Mouse (Mus musculus) MEL (cell line): ENCODE data around the gene Glis1. TPM values are rescaled to one million over a fixed set of nuclear protein-coding genes. Genes with fewer than 3 reads are reported as not detected.

Experiments
- DNase-seq: peaks from one replicate; pipeline ENCODE4 v3.0.0; 2011; ENCODE audit warnings: low read depth, low spot score
- H3K27ac ChIP-seq: 2 replicates; pipeline ENCODE4 v1.5.1; 2012; ENCODE audit warnings: low read depth, mild to moderate bottlenecking, control low read depth, low read length, moderate library complexity; ENCODE audit not compliant: control insufficient read depth
- H3K27me3 ChIP-seq, 2 experiments: fragments of 150-350 bp in 1 of 2; sonication (generic) in 1 of 2; 2 replicates each; pipeline ENCODE4 v1.6.1; 2012; ENCODE audit warnings: low read length in 2 of 2, mild to moderate bottlenecking in 2 of 2, improper control_type of control experiment in 1 of 2, moderate library complexity in 1 of 2; ENCODE audit not compliant: insufficient read depth in 2 of 2, control insufficient read depth in 1 of 2
- H3K36me3 ChIP-seq, 2 experiments: 2 replicates each; pipeline ENCODE4 v1.6.1; 2012 to 2014; ENCODE audit warnings: low read length in 2 of 2, improper control_type of control experiment in 1 of 2, inconsistent platforms in 1 of 2, mild to moderate bottlenecking in 1 of 2; ENCODE audit not compliant: insufficient read depth in 2 of 2, control insufficient read depth in 1 of 2
- H3K4me1 ChIP-seq, 2 experiments: fragments of 150-350 bp in 1 of 2; sonication (generic) in 1 of 2; 2 replicates each; pipeline ENCODE4 v1.6.1; 2012; ENCODE audit warnings: low read length in 2 of 2, improper control_type of control experiment in 1 of 2, mild to moderate bottlenecking in 1 of 2; ENCODE audit not compliant: insufficient read depth in 2 of 2, control insufficient read depth in 1 of 2
- H3K4me3 ChIP-seq, 2 experiments: fragments of 150-350 bp in 1 of 2; sonication (generic) in 1 of 2; 2 replicates each; pipeline ENCODE4 v1.5.1; 2012; ENCODE audit warnings: low read depth in 2 of 2, low read length in 2 of 2, mild to moderate bottlenecking in 2 of 2, moderate library complexity in 2 of 2, control low read depth in 1 of 2, improper control_type of control experiment in 1 of 2; ENCODE audit not compliant: control insufficient read depth in 1 of 2, insufficient read depth in 1 of 2
- H3K79me2 ChIP-seq: 2 replicates; pipeline ENCODE4 v1.6.1; 2012; ENCODE audit warnings: mild to moderate bottlenecking, low read length, moderate library complexity; ENCODE audit not compliant: control insufficient read depth, poor library complexity, insufficient read depth
- H3K9ac ChIP-seq: 2 replicates; pipeline ENCODE4 v1.6.1; 2012; ENCODE audit warnings: low read depth, mild to moderate bottlenecking, control low read depth, low read length, moderate library complexity; ENCODE audit not compliant: control insufficient read depth, poor library complexity, severe bottlenecking
- H3K9me3 ChIP-seq: fragments of 150-350 bp; sonication (generic); replicated peaks from 2 replicates; pipeline ENCODE4 v1.6.1; 2012; ENCODE audit warnings: mild to moderate bottlenecking, low read length, improper control_type of control experiment, moderate library complexity; ENCODE audit not compliant: insufficient read depth
- BHLHE40 ChIP-seq: IDR thresholded peaks from 2 replicates; pipeline ENCODE4 v1.6.1; 2012; ENCODE audit warnings: low read depth, mild to moderate bottlenecking, inconsistent platforms, low read length, improper control_type of control experiment, borderline replicate concordance
- CHD1 ChIP-seq: IDR thresholded peaks from 2 replicates; pipeline ENCODE4 v1.6.1; 2012; ENCODE audit warnings: low read depth, mild to moderate bottlenecking, inconsistent platforms, low read length, improper control_type of control experiment
- CHD2 ChIP-seq: IDR thresholded peaks from 2 replicates; pipeline ENCODE4 v1.6.1; 2011; ENCODE audit warnings: low read length, improper control_type of control experiment
- CTCF ChIP-seq, 3 experiments: IDR thresholded peaks in 2 of 3; conservative IDR thresholded peaks in 1 of 3; 2 replicates each; pipeline ENCODE4 v1.5.1; 2011 to 2012; ENCODE audit warnings: low read length in 3 of 3, low read depth in 2 of 3, mild to moderate bottlenecking in 2 of 3, improper control_type of control experiment in 1 of 3, inconsistent platforms in 1 of 3, mixed read lengths in 1 of 3, moderate library complexity in 1 of 3; ENCODE audit not compliant: control insufficient read depth in 1 of 3, insufficient read depth in 1 of 3, poor library complexity in 1 of 3, severe bottlenecking in 1 of 3
- E2F4 ChIP-seq: IDR thresholded peaks from 2 replicates; pipeline ENCODE4 v1.6.1; 2011; ENCODE audit warnings: low read depth, low read length, improper control_type of control experiment, borderline replicate concordance
- ELF1 ChIP-seq: IDR thresholded peaks from 2 replicates; pipeline ENCODE4 v1.6.1; 2014; ENCODE audit warnings: low read depth, mild to moderate bottlenecking, inconsistent platforms, low read length, improper control_type of control experiment, moderate library complexity
- EP300 ChIP-seq, 2 experiments: IDR thresholded peaks; 2 replicates each; pipeline ENCODE4 v1.6.1; 2011; ENCODE audit warnings: improper control_type of control experiment in 2 of 2, low read length in 2 of 2, low read depth in 1 of 2, mild to moderate bottlenecking in 1 of 2
- ETS1 ChIP-seq: IDR thresholded peaks from 2 replicates; pipeline ENCODE4 v1.6.1; 2012; ENCODE audit warnings: low read depth, mild to moderate bottlenecking, inconsistent platforms, low read length, improper control_type of control experiment, moderate library complexity
- GABPA ChIP-seq: IDR thresholded peaks from 2 replicates; pipeline ENCODE4 v1.6.1; 2012; ENCODE audit warnings: low read depth, mild to moderate bottlenecking, inconsistent platforms, low read length, improper control_type of control experiment, moderate library complexity
- GATA1 ChIP-seq: IDR thresholded peaks from 2 replicates; pipeline ENCODE4 v1.6.1; 2011; ENCODE audit warnings: low read depth, low read length, improper control_type of control experiment
- HCFC1 ChIP-seq: IDR thresholded peaks from 2 replicates; pipeline ENCODE4 v1.6.1; 2012; ENCODE audit warnings: low read depth, mild to moderate bottlenecking, inconsistent platforms, low read length, improper control_type of control experiment, moderate library complexity
- JUND ChIP-seq: IDR thresholded peaks from 2 replicates; pipeline ENCODE4 v1.6.1; 2011; ENCODE audit warnings: low read depth, mild to moderate bottlenecking, improper control_type of control experiment, low read length
- KAT2A ChIP-seq: conservative IDR thresholded peaks from 2 replicates; pipeline ENCODE4 v1.6.1; 2012; ENCODE audit warnings: low read depth, low read length, improper control_type of control experiment, inconsistent platforms
- MAFK ChIP-seq: IDR thresholded peaks from 2 replicates; pipeline ENCODE4 v1.6.1; 2011; ENCODE audit warnings: low read depth, mild to moderate bottlenecking, low read length, improper control_type of control experiment, borderline replicate concordance
- MAX ChIP-seq: IDR thresholded peaks from 2 replicates; pipeline ENCODE4 v1.6.1; 2011; ENCODE audit warnings: low read length, improper control_type of control experiment
- MEF2A ChIP-seq: IDR thresholded peaks from 2 replicates; pipeline ENCODE4 v1.6.1; 2014; ENCODE audit warnings: low read depth, mild to moderate bottlenecking, inconsistent platforms, low read length, improper control_type of control experiment; ENCODE audit not compliant: poor library complexity, insufficient replicate concordance, severe bottlenecking; ENCODE audit errors: extremely low read depth
- MXI1 ChIP-seq: IDR thresholded peaks from 2 replicates; pipeline ENCODE4 v1.6.1; 2011; ENCODE audit warnings: mild to moderate bottlenecking, low read depth, low read length, improper control_type of control experiment
- MYB ChIP-seq: IDR thresholded peaks from 2 replicates; pipeline ENCODE4 v1.6.1; 2011; ENCODE audit warnings: mild to moderate bottlenecking, low read depth, low read length, improper control_type of control experiment
- MYC ChIP-seq: IDR thresholded peaks from 2 replicates; pipeline ENCODE4 v1.6.1; 2011; ENCODE audit warnings: low read depth, mild to moderate bottlenecking, low read length, improper control_type of control experiment, moderate library complexity
- NELFE ChIP-seq: IDR thresholded peaks from 2 replicates; pipeline ENCODE4 v1.6.1; 2011; ENCODE audit warnings: low read depth, low read length, improper control_type of control experiment
- NRF1 ChIP-seq: IDR thresholded peaks from 2 replicates; pipeline ENCODE4 v1.6.1; 2014; ENCODE audit warnings: low read depth, mild to moderate bottlenecking, inconsistent platforms, low read length, improper control_type of control experiment, moderate library complexity; ENCODE audit not compliant: poor library complexity, insufficient read depth, severe bottlenecking
- POLR2AphosphoS2 ChIP-seq: IDR thresholded peaks from 2 replicates; pipeline ENCODE4 v1.6.1; 2011; ENCODE audit warnings: low read length, improper control_type of control experiment
- RAD21 ChIP-seq: IDR thresholded peaks from 2 replicates; pipeline ENCODE4 v1.6.1; 2011; ENCODE audit warnings: mild to moderate bottlenecking, low read depth, low read length, improper control_type of control experiment
- RCOR1 ChIP-seq: IDR thresholded peaks from 2 replicates; pipeline ENCODE4 v1.6.1; 2012; ENCODE audit warnings: low read depth, mild to moderate bottlenecking, inconsistent platforms, low read length, improper control_type of control experiment
- SIN3A ChIP-seq: IDR thresholded peaks from 2 replicates; pipeline ENCODE4 v1.6.1; 2012; ENCODE audit warnings: low read length, improper control_type of control experiment, inconsistent platforms
- SMC3 ChIP-seq: IDR thresholded peaks from 2 replicates; pipeline ENCODE4 v1.6.1; 2011; ENCODE audit warnings: low read depth, low read length, improper control_type of control experiment
- TBP ChIP-seq: IDR thresholded peaks from 2 replicates; pipeline ENCODE4 v1.8.0; 2011; ENCODE audit warnings: low read depth, low read length, improper control_type of control experiment
- TCF12 ChIP-seq: IDR thresholded peaks from 2 replicates; pipeline ENCODE4 v1.6.1; 2014; ENCODE audit warnings: low read depth, mild to moderate bottlenecking, inconsistent platforms, low read length, improper control_type of control experiment, moderate library complexity
- UBTF ChIP-seq: IDR thresholded peaks from 2 replicates; pipeline ENCODE4 v1.6.1; 2012; ENCODE audit warnings: low read depth, mild to moderate bottlenecking, inconsistent platforms, low read length, improper control_type of control experiment, moderate library complexity, borderline replicate concordance; ENCODE audit not compliant: insufficient read depth
- USF1 ChIP-seq: IDR thresholded peaks from 2 replicates; pipeline ENCODE4 v1.6.1; 2014; ENCODE audit warnings: low read depth, mild to moderate bottlenecking, inconsistent platforms, low read length, improper control_type of control experiment, moderate library complexity
- USF2 ChIP-seq, 2 experiments: IDR thresholded peaks; 2 replicates each; pipeline ENCODE4 v1.6.1; 2011 to 2012; ENCODE audit warnings: improper control_type of control experiment in 2 of 2, low read length in 2 of 2, borderline replicate concordance in 1 of 2, inconsistent platforms in 1 of 2, low read depth in 1 of 2, mild to moderate bottlenecking in 1 of 2; ENCODE audit not compliant: insufficient read depth in 1 of 2
- ZC3H11A ChIP-seq: IDR thresholded peaks from 2 replicates; pipeline ENCODE4 v1.6.1; 2012; ENCODE audit warnings: low read depth, mild to moderate bottlenecking, inconsistent platforms, low read length, improper control_type of control experiment
- ZKSCAN1 ChIP-seq: IDR thresholded peaks from 2 replicates; pipeline ENCODE4 v1.6.1; 2012; ENCODE audit warnings: low read depth, mild to moderate bottlenecking, inconsistent platforms, low read length, improper control_type of control experiment, moderate library complexity
- ZMIZ1 ChIP-seq: IDR thresholded peaks from 2 replicates; pipeline ENCODE4 v1.6.1; 2012; ENCODE audit warnings: low read depth, mild to moderate bottlenecking, inconsistent platforms, low read length, improper control_type of control experiment, moderate library complexity
- ZNF384 ChIP-seq: IDR thresholded peaks from 2 replicates; pipeline ENCODE4 v1.6.1; 2012; ENCODE audit warnings: low read depth, mild to moderate bottlenecking, inconsistent platforms, low read length, improper control_type of control experiment
- polyA plus RNA-seq, 2 experiments: library from polyadenylated mRNA; stranded (reverse) in 1 of 2; unstranded in 1 of 2; fragments of >175 nt in 1 of 2; fragments of >200 nt in 1 of 2; gene quantifications; 2 replicates each; pipeline versions ENCODE4 v1.2.1 to v1.2.4; 2012; ENCODE audit warnings: low replicate concordance in 2 of 2, low read depth in 1 of 2; ENCODE audit not compliant: insufficient read length in 2 of 2, insufficient read depth in 1 of 2, missing spikeins in 1 of 2
- total RNA-seq: library from RNA; depleted of rRNA; stranded (reverse); fragments of 300-350 nt; gene quantifications from 2 replicates; pipeline ENCODE4 v1.2.3, GENCODE M21; 2012

The Glis1 gene
- total and polyA plus RNA-seq, 3 experiments = 0.46 to 0.93 TPM; not detected in 1

GRCm38 (mm10) chr4:107453141-107453984 is 19.0 kb downstream of the Glis1 start:
- Histone ChIP-seq H3K9me3 (no peaks in the 10 kb centered on the region), H3K27ac (no peak overlapping the region), H3K9ac (no peak overlapping the region), H3K27me3 (no peaks in the 10 kb centered on the region), H3K79me2 (no peaks in the 10 kb centered on the region), H3K4me1 (peaks cover 2 to 13% of the 10 kb centered on the region in 2 experiments; a peak in 2 of 4 replicates), H3K36me3 (peaks cover 0 to 7% of the 10 kb centered on the region in 2 experiments; a peak in 1 of 4 replicates), H3K4me3 (no peak overlapping the region)
- peak; percentile 89 for DNase-seq
- TF ChIP-seq MXI1 = no peak
- no peak for TF ChIP-seq ZKSCAN1
- no peak for TF ChIP-seq USF1
- TF ChIP-seq SIN3A = peak; percentile 19; the same call in 1 of the 2 replicates
- TF ChIP-seq E2F4 = no peak
- peak; percentile 56 for TF ChIP-seq SMC3
- no peak for TF ChIP-seq ZMIZ1
- peak; percentile 47; the same call in 1 of the 2 replicates for TF ChIP-seq ELF1
- TF ChIP-seq CTCF (IDR thresholded peaks at IDR 0.05 in 2 of 3, conservative IDR thresholded peaks at IDR 0.05 in 1 of 3; ENCODE audit: control insufficient read depth in 1 of 3, insufficient read depth in 1 of 3, low read depth in 2 of 3, low read length in 3 of 3, poor library complexity in 1 of 3, severe bottlenecking in 1 of 3) = peak; percentile 89 to 95 (median 91)
- no peak for TF ChIP-seq KAT2A
- no peak for TF ChIP-seq UBTF
- TF ChIP-seq EP300 (IDR thresholded peaks at IDR 0.05; ENCODE audit: low read depth in 1 of 2, low read length in 2 of 2) = no peak
- no peak for TF ChIP-seq MEF2A
- no peak; the same call in 1 of the 2 replicates for TF ChIP-seq ZC3H11A
- peak; percentile 56 for TF ChIP-seq CHD2
- TF ChIP-seq GATA1 = no peak
- no peak for TF ChIP-seq USF2 (IDR thresholded peaks at IDR 0.05; ENCODE audit: borderline replicate concordance in 1 of 2, insufficient read depth in 1 of 2, low read depth in 1 of 2, low read length in 2 of 2)
- peak; percentile 44 for TF ChIP-seq ZNF384
- no peak for TF ChIP-seq RCOR1
- no peak for TF ChIP-seq MAFK
- no peak for TF ChIP-seq MYB
- peak; percentile 40; the same call in 1 of the 2 replicates for TF ChIP-seq TCF12
- no peak for TF ChIP-seq NRF1
- 0 out of 2 replicates have a peak, but pooled peaks have one; percentile 30 for TF ChIP-seq BHLHE40
- no peak for TF ChIP-seq MAX
- TF ChIP-seq ETS1 = no peak
- TF ChIP-seq POLR2AphosphoS2 = no peak
- no peak for TF ChIP-seq JUND
- TF ChIP-seq GABPA = no peak
- TF ChIP-seq MYC = peak; percentile 63; the same call in 1 of the 2 replicates
- no peak for TF ChIP-seq CHD1
- TF ChIP-seq RAD21 = peak; percentile 67
- 0 out of 2 replicates have a peak, but pooled peaks have one; percentile 29 for TF ChIP-seq HCFC1
- no peak for TF ChIP-seq NELFE
- TF ChIP-seq TBP = no peak
